Comparison of ENCODE assay signal across 51 mouse cellular contexts in genomic region chr14:62651771-62652170, GRCm38 (mm10). TPM values are rescaled to one million over a fixed set of nuclear protein-coding genes. Genes with fewer than 3 reads are reported as not detected.
"Had no signal": no experiment of that assay in that cellular context is flagged by ENCODE, and none has a peak within 500 bp of the region (broad histone marks: within the 10 kb centered on the region; RNA-seq: fewer than 3 reads in every experiment).

No protein-coding gene starts in this region.

- H3K4me1 ChIP-seq: heart, embryonic 12.5 days; heart, embryonic 13.5 days; heart, embryonic 15.5 days; hindbrain, embryonic 10.5 days; hindbrain, embryonic 12.5 days; hindbrain, embryonic 13.5 days; hindbrain, embryonic 15.5 days; intestine, embryonic 15.5 days; kidney, embryonic 15.5 days had no signal

- ATAC-seq: hindbrain, embryonic 16.5 days; hindbrain, postnatal 0 days; inflammation-experienced regulatory T-cells, adult 6 months; intestine, embryonic 15.5 days; intestine, embryonic 16.5 days; intestine, postnatal 0 days had no signal

- H3K4me2 ChIP-seq: heart, embryonic 11.5 days; heart, embryonic 12.5 days; heart, embryonic 13.5 days; heart, embryonic 15.5 days; hindbrain, embryonic 12.5 days; hindbrain, embryonic 13.5 days; hindbrain, embryonic 14.5 days; hindbrain, embryonic 15.5 days; intestine, embryonic 15.5 days; kidney, embryonic 15.5 days had no signal

- H3K4me3 ChIP-seq: heart, embryonic 12.5 days; heart, embryonic 13.5 days; heart, embryonic 15.5 days; hindbrain, embryonic 10.5 days; hindbrain, embryonic 12.5 days; hindbrain, embryonic 13.5 days; hindbrain, embryonic 15.5 days; intestine, embryonic 15.5 days; kidney, embryonic 15.5 days; layer of hippocampus, adult 2 months; left cerebral cortex, adult 2 months had no signal

- DNase-seq: heart, postnatal 10 days; heart, postnatal 14 days; heart, postnatal 36 days; heart, postnatal 4 days; kidney, adult 11 months; kidney, adult 18-20 months; kidney, adult 2 months; kidney, adult 8-10 months; kidney, adult 9 months; kidney, postnatal 10 days; kidney, postnatal 14 days; kidney, postnatal 25 days; kidney, postnatal 36 days; kidney, postnatal 4 days; layer of hippocampus, adult 9-11 months; layer of hippocampus, postnatal 36 days had no signal

- H3K9me3 ChIP-seq: heart, embryonic 12.5 days; heart, embryonic 13.5 days; heart, embryonic 15.5 days; hindbrain, embryonic 12.5 days; hindbrain, embryonic 13.5 days; hindbrain, embryonic 15.5 days; intestine, embryonic 15.5 days; kidney, embryonic 15.5 days had no signal

- H3K27ac ChIP-seq: heart, embryonic 13.5 days; heart, embryonic 15.5 days; hindbrain, embryonic 10.5 days; hindbrain, embryonic 12.5 days; hindbrain, embryonic 13.5 days; hindbrain, embryonic 14.5 days; hindbrain, embryonic 15.5 days; hindbrain, postnatal 0 days; intestine, embryonic 15.5 days; kidney, embryonic 15.5 days; kidney, postnatal 0 days; layer of hippocampus, adult 2 months; left cerebral cortex, adult 2 months had no signal

- H3K27me3 ChIP-seq: heart, embryonic 12.5 days; heart, embryonic 13.5 days; heart, embryonic 15.5 days; hindbrain, embryonic 12.5 days; hindbrain, embryonic 13.5 days; hindbrain, embryonic 15.5 days; intestine, embryonic 15.5 days; kidney, embryonic 15.5 days had no signal

- H3K36me3 ChIP-seq: heart, embryonic 12.5 days; heart, embryonic 13.5 days; heart, embryonic 15.5 days; hindbrain, embryonic 10.5 days; hindbrain, embryonic 12.5 days; hindbrain, embryonic 13.5 days; hindbrain, embryonic 15.5 days; intestine, embryonic 15.5 days; kidney, embryonic 15.5 days had no signal

- H3K9ac ChIP-seq: heart, embryonic 12.5 days; heart, embryonic 13.5 days; heart, embryonic 15.5 days; hindbrain, embryonic 12.5 days; hindbrain, embryonic 13.5 days; hindbrain, embryonic 14.5 days; hindbrain, embryonic 15.5 days; intestine, embryonic 15.5 days; kidney, embryonic 15.5 days had no signal

RNA-seq across cellular contexts. Expression of gene Serpine3, which starts 11.7 kb away (rescaled TPM):
- total RNA-seq: heart, adult 8-10 months; heart, postnatal 10 days; heart, postnatal 14 days; heart, postnatal 36 days; heart, postnatal 4 days; hematopoietic stem cell, adult 5-6 weeks; hindbrain, postnatal 0 days; layer of hippocampus, adult 18-20 months; layer of hippocampus, adult 2 months; layer of hippocampus, adult 8-10 months; layer of hippocampus, postnatal 10 days; layer of hippocampus, postnatal 14 days; layer of hippocampus, postnatal 25 days; left cerebral cortex, adult 18-20 months; left cerebral cortex, adult 2 months had no signal
- polyA plus RNA-seq: heart, embryonic 12.5 days; heart, embryonic 13.5 days; heart, embryonic 14.5 days; heart, embryonic 15.5 days; heart, embryonic 16.5 days; heart, postnatal 0 days; hindbrain, embryonic 10.5 days; hindbrain, embryonic 11.5 days; hindbrain, embryonic 12.5 days; hindbrain, embryonic 13.5 days; hindbrain, embryonic 16.5 days; hindbrain, postnatal 0 days; inflammation-experienced regulatory T-cells, adult 6 months; intestine, embryonic 14.5 days; intestine, embryonic 15.5 days; intestine, embryonic 16.5 days; intestine, postnatal 0 days; kidney, adult 2 months; kidney, embryonic 14.5 days; kidney, embryonic 15.5 days; kidney, embryonic 16.5 days; kidney, postnatal 0 days; large intestine, adult 2 months had no signal
